Mouse (Mus musculus) heart, adult 9 months (tissue): ENCODE results near the gene Pdpk1.

Experiments used
- DNase-seq, 2 experiments: peaks; one replicate each; pipeline ENCODE4 v3.0.0; 2022; ENCODE audit warnings: low spot score in 2 of 2

The Pdpk1 gene

GRCm38 (mm10) chr17:24037844-24038243 lies 112.9 kb downstream of the Pdpk1 start, which contains the start of gene Prss27:
Prss27 (plus strand) TSS chr17:24038144.
- DNase-seq = no peak

GRCm38 (mm10) chr17:24037360-24037759 lies 113.4 kb downstream of the Pdpk1 start:
- DNase-seq = no peak

GRCm38 (mm10) chr17:24036954-24037353 lies 113.8 kb downstream of the Pdpk1 start:
- no peak for DNase-seq

GRCm38 (mm10) chr17:24035087-24035486 lies 115.6 kb downstream of the Pdpk1 start:
- no peak for DNase-seq

- DNase-seq = no peak
Observed at GRCm38 (mm10) chr17:24030551-24030950, 120.2 kb downstream of the Pdpk1 start.

GRCm38 (mm10) chr17:24029477-24029876 lies 121.2 kb downstream of the Pdpk1 start:
- DNase-seq = no peak
